Mouse (Mus musculus) layer of hippocampus, postnatal 10 days (tissue): Measurements from ENCODE around the gene Cdipt. TPM values are rescaled to one million over a fixed set of nuclear protein-coding genes. Genes with fewer than 3 reads are reported as not detected.
A peak's percentile ranks its signal among the peaks of the same experiment; 100 is the strongest.

Experiments
- DNase-seq, 2 experiments: peaks; one replicate each; pipeline ENCODE4 v3.0.0; 2021; ENCODE audit warnings: low spot score in 2 of 2
- long read RNA-seq: library from polyadenylated mRNA; stranded (forward); transcript quantifications from one replicate; pipeline ENCODE4 v2.0.0, GENCODE M21; 2023
- total RNA-seq, 2 experiments: library from RNA; stranded (reverse); gene quantifications; 2 replicates each; pipeline ENCODE4 v1.2.3; 2021

Gene Cdipt
- total RNA-seq: 100 to 1,000 TPM; 129 to 149 TPM
- long read RNA-seq, transcript Cdipt-201 (6 exons, 1,974 nt): major isoform, 146 of 186 reads
- long read RNA-seq, partial matches to known transcripts: 5 of 186 reads
- long read RNA-seq, other reads (novel, unspliced or antisense): 33 of 186 reads

DNA sequence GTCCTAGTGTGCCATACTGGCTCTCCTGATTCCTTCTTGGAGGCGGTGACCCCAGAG is at the start of gene Cdipt:
TSS of gene Cdipt (plus strand) at position 22 of the 57 bp plus-strand sequence.
- no peak for DNase-seq

DNA sequence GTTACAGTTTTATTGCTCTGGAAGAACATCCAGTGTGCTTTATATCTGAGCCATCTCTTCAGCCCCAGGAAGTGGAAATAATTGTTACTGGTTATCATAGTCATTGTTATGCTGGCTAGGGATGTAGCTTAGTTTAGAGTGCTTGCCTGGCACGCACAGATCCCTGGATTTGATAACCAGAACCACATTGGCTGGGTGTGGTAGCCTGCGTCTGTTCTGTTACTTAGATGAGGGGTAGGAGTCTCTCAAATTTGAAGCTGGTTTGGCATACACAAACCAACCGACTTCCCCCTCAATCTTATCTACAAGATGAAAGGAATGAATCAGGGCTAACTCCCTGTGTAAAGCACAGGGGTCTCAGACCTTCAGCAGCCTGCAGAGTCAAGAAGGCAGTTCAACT is 49.4 kb upstream of the Cdipt start:
- no peak for DNase-seq

GRCm38 (mm10) chr7:126928384-126929037 is 47.2 kb upstream of the Cdipt start, which contains the start of gene Kctd13:
Kctd13 (plus strand) TSS chr7:126928879.
- peak; percentile 88 to 94 for DNase-seq

- no peak for DNase-seq
These were observed 46.7 kb upstream of the Cdipt start for GRCm38 (mm10) chr7:126929046-126929445.

- no peak for DNase-seq
These were observed 43.1 kb upstream of the Cdipt start for GRCm38 (mm10) chr7:126932652-126933051.

DNA sequence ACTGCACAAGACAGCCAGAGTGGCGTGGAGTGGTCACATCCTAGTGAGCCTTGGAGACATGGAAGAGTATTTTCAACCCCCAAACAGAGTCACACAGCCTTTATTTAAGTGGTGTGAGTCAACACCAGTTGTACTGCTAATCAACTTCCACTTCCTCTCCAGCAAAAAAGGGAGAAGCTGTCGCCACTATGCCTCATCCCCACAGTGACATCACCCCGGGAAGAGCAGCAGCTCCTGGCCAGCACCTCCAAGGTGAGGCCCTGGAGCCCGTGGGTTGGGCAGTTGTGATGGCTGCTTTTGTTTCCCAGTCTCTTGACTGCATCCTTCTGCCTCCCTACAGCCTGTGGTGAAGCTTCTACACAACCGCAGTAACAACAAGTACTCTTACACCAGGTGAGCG is 34.5 kb upstream of the Cdipt start:
- DNase-seq: no peak

- no peak for DNase-seq
These were observed 33.9 kb upstream of the Cdipt start for GRCm38 (mm10) chr7:126941801-126942200.

- DNase-seq: peak; percentile 51 to 52
These were observed 29.2 kb upstream of the Cdipt start for GRCm38 (mm10) chr7:126946530-126946929.

- DNase-seq: no peak
These were observed 27.1 kb upstream of the Cdipt start for GRCm38 (mm10) chr7:126948626-126949025.

DNA sequence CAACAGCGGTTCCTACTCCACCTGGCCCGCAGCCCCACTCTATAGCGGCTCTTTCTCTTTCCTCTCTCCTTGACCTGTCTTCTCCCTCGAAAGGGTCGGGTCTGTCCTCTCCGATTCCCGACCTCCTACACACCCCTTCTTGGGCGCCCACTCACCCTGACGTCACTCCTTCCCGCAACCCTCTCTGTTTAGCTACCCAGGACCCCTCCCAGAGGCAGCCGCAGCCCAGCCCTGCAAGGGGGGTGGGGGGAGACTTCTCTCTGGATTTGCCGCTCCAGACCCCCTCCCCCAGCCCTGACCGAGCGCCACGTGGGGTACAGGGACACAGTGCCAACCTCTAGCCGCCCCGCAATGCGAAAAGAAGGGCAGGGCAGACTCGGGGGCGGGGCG is 26.3 kb upstream of the Cdipt start, which contains the start of gene Asphd1:
TSS of gene Asphd1 (minus strand) at position 180 of the 390 bp plus-strand sequence.
- DNase-seq: peak; percentile 61 to 76

- peak; percentile 84 to 87 for DNase-seq
These were observed 25.7 kb upstream of the Cdipt start, which contains the start of gene Sez6l2 for GRCm38 (mm10) chr7:126949793-126950646. Sez6l2 (plus strand) TSS chr7:126950563.

DNA sequence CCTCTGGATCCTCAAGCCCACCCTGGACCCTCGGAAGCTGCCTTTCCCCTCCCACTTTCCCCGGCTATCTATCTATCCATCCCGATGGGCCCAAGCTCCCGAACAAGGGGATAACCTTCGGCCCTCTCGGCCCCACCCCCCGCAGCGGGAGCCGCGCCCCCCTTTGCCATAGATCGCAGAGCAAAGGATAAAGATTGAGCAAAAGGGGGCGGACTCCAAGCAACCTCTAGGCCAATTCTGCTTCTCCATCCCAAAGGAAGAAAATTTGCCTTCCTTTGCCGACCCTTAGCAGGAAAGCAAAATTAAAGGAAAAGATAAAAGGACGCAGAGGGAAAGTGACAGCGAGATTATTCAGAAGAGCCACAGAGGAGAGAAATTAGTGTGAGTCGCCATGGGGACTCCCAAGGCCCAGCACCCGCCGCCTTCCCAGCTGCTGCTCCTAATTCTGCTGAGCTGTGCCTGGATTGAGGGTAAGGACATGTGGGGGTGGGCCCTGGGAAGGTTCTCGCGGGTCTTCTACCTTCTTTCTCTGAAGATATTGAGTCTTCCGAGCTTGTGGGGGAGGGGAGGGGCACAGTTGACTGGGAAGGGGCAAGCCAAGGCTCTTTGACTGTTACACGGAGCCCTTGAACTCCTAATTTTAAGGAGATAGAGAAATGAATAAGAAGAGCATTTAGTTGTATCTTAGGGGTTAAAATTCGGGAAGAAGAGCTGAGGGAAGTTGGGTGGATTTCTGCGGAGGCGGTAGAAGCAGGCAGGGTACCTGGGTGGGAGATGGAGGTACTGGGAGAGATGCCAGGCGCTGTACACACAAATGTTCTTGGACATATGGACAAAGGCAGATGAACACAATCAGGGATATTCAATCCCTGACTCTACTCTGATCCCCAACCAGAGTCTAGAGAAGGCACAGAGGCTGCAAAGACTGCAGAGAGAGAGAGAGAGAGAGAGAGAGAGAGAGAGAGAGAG is 24.8 kb upstream of the Cdipt start:
- DNase-seq: peak in 1 of 2 experiments; percentile 32

DNA sequence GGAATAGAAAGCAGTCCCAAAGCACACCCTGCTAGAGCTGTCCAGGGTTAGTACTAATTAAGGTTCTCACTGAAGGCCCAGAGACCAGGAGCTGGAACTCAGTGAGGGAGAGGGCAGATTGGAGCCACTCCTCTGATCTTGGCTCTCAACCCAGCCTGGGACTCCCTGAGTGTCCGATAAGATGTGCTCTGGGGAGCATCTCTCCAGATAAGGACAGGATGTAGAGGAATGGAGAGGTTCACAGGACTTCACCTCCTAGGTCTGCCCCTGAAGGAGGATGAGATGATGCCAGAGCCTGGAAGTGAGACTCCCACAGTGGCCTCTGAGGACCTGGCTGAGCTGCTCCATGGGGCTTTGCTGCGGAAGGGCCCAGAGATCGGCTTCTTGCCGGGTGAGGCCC is 24.0 kb upstream of the Cdipt start:
- no peak for DNase-seq

- no peak for DNase-seq
These were observed 23.1 kb upstream of the Cdipt start for GRCm38 (mm10) chr7:126952646-126953045.

- no peak for DNase-seq
These were observed 20.6 kb upstream of the Cdipt start for GRCm38 (mm10) chr7:126955125-126955524.

DNA sequence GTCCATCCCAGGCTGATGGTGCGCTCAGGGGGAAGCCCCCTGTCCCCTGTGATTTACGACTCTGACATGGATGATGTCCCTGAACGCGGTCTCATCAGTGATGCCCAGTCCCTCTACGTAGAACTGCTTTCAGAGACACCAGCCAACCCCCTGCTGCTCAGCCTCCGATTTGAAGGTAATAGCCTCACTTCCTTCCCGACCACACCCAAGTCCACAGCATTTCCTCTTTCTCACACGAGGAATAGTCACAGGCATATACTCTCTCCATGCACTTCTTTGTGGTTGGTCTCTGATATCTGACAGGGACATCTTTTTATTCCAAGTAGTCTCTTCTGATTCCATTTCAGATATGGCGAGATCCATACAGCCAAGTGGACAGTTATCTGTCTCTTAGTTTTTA is 15.9 kb upstream of the Cdipt start:
- no peak for DNase-seq

DNA sequence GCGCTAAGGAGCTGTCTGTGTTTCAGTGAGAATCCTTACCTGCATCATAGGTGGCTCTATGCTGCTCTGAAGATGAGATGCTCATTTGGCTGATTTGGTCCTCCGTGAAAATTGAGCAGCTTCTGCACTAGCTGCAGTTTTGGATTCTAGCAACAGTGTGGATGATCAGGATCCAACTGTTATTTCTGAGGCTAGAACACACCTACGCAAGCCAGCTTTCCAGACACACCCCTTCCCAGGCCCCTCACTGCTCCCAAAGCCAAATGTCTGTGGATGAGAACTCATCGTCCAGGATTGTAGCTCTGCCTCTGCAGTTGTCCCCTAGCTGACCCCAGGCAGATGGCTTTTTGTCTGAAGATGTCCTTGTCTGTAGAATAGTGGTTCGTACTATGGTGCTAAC is 14.6 kb upstream of the Cdipt start:
- DNase-seq: no peak

DNA sequence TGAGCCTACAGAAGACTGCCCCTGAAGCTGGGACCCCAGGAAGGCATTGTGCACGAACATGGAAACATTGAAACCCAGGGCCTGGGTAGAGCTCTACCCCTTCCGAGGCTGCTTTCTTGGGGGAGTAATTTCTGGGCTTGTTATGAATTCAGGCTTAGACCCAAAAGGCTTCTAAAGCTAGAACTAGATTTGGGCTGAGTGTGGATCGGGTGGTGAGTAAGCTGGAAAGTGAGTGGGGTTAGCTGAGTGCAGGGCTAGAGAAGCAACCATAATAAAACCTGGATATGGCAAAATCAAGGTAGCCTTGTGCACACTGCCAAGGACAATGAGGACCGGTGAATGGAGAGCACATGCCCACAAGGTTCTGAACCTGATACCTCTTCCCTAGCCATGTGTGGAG is 13.7 kb upstream of the Cdipt start:
- DNase-seq: no peak

- peak in 1 of 2 experiments; percentile 44 for DNase-seq
These were observed 12.0 kb upstream of the Cdipt start for GRCm38 (mm10) chr7:126963548-126964286.

- DNase-seq: no peak
These were observed 10.1 kb upstream of the Cdipt start for GRCm38 (mm10) chr7:126965568-126965967.

- no peak for DNase-seq
These were observed 8.4 kb upstream of the Cdipt start for GRCm38 (mm10) chr7:126967361-126967760.
